Mouse (Mus musculus) A20 (cell line): ENCODE data around the gene Gm47955.
"Not testable (repeated sequence)": the region's sequence is repeated elsewhere in the genome, so short reads cannot be mapped to it uniquely, and the experiment has no call there.

Source experiments
- DNase-seq: peaks from one replicate; pipeline ENCODE4 v3.0.0-alpha.2; 2011; ENCODE audit warnings: low read depth, low spot score

Gm47955 gene

GRCm38 (mm10) chr1:82959870-82960385 lies at the start of gene Gm47955:
Gm47955 (plus strand) TSS chr1:82960286.
- DNase-seq = no peak

- no peak for DNase-seq
Measured at GRCm38 (mm10) chr1:82913025-82913424, 47.1 kb upstream of the Gm47955 start, which contains the start of gene A030005L19Rik. A030005L19Rik (plus strand) TSS chr1:82913325.

GRCm38 (mm10) chr1:82913434-82913833 lies 46.7 kb upstream of the Gm47955 start:
- not testable (repeated sequence) for DNase-seq

- no peak for DNase-seq
Measured at GRCm38 (mm10) chr1:82924650-82925049, 35.4 kb upstream of the Gm47955 start, which contains the start of gene A030014E15Rik. A030014E15Rik (plus strand) TSS chr1:82924917.

GRCm38 (mm10) chr1:82930558-82930957 lies 29.5 kb upstream of the Gm47955 start:
- DNase-seq = not testable (repeated sequence)

- not testable (repeated sequence) for DNase-seq
Measured at GRCm38 (mm10) chr1:82931326-82931725, 28.8 kb upstream of the Gm47955 start, which contains the start of gene Gm6217. Gm6217 (minus strand) TSS chr1:82931399.

- DNase-seq = no peak
Measured at GRCm38 (mm10) chr1:82938666-82939065, 21.4 kb upstream of the Gm47955 start.

- not testable (repeated sequence) for DNase-seq
Measured at GRCm38 (mm10) chr1:82942505-82942904, 17.6 kb upstream of the Gm47955 start.

- not testable (repeated sequence) for DNase-seq
Measured at GRCm38 (mm10) chr1:82943295-82943694, 16.8 kb upstream of the Gm47955 start, which contains the start of gene A030003K21Rik. A030003K21Rik (minus strand) TSS chr1:82943388.

GRCm38 (mm10) chr1:82946029-82946428 lies 14.1 kb upstream of the Gm47955 start:
- not testable (repeated sequence) for DNase-seq

- no peak for DNase-seq
Measured at GRCm38 (mm10) chr1:82948601-82949000, 11.5 kb upstream of the Gm47955 start.

- DNase-seq = not testable (repeated sequence)
Measured at GRCm38 (mm10) chr1:82955913-82956312, 4.2 kb upstream of the Gm47955 start, which contains the start of gene Gm7544. Gm7544 (minus strand) TSS chr1:82956013.

GRCm38 (mm10) chr1:82966413-82966812 lies 6.3 kb downstream of the Gm47955 start:
- no peak for DNase-seq

GRCm38 (mm10) chr1:82972046-82972445 lies 12.0 kb downstream of the Gm47955 start:
- DNase-seq = no peak

GRCm38 (mm10) chr1:82973244-82973643 lies 13.2 kb downstream of the Gm47955 start:
- peak; percentile 13 for DNase-seq

- no peak for DNase-seq
Measured at GRCm38 (mm10) chr1:82973901-82974300, 13.8 kb downstream of the Gm47955 start.

GRCm38 (mm10) chr1:82974342-82974741 lies 14.3 kb downstream of the Gm47955 start:
- DNase-seq = no peak

- DNase-seq = no peak
Measured at GRCm38 (mm10) chr1:82975750-82976149, 15.7 kb downstream of the Gm47955 start.

GRCm38 (mm10) chr1:82977840-82978239 lies 17.8 kb downstream of the Gm47955 start:
- DNase-seq = no peak

GRCm38 (mm10) chr1:82986738-82987137 lies 26.7 kb downstream of the Gm47955 start:
- DNase-seq = no peak

GRCm38 (mm10) chr1:82987530-82988198 lies 27.6 kb downstream of the Gm47955 start:
- peak; percentile 70 for DNase-seq

GRCm38 (mm10) chr1:82991062-82991461 lies 31.0 kb downstream of the Gm47955 start:
- no peak for DNase-seq

GRCm38 (mm10) chr1:82991596-82991995 lies 31.5 kb downstream of the Gm47955 start:
- DNase-seq = no peak
